Mouse (Mus musculus): ENCODE measurements around the gene Draxin. TPM values are rescaled to one million over a fixed set of nuclear protein-coding genes. Genes with fewer than 3 reads are reported as not detected.

Draxin gene
- total and polyA plus RNA-seq, 3 experiments: 0.08 to 0.17 TPM; not detected in 1

DNA sequence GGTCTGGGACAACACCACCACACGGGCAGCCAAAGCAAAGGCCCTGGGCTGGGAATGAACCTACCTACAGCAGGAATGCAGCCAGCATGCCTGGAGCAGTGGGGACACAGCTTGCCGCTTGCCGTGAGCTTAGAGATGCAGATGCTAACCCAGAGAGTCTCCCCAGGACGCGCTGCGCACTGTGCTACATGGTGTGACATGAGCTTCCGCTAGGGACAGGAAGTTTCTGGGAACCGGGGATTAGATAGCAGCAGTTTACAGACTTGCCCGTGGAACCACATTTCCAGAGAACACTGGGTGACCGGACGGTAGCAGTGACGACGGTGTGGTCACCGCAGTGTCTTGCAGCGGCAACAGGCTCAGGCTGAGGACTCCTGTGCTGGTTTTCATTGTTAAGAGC lies 39.1 kb upstream of the Draxin start:
- TF ChIP-seq HCFC1 (IDR thresholded peaks at IDR 0.05; ENCODE audit: low read depth, low read length) (no peak), POLR2AphosphoS2 (IDR thresholded peaks at IDR 0.05; ENCODE audit: low read length) (no peak), POLR2AphosphoS5 (IDR thresholded peaks at IDR 0.05; ENCODE audit: borderline replicate concordance, low read depth, low read length) (no peak), CHD1 (IDR thresholded peaks at IDR 0.05; ENCODE audit: low read depth, low read length) (no peak), RAD21 (IDR thresholded peaks at IDR 0.05; ENCODE audit: low read depth, low read length) (no peak), KAT2A (conservative IDR thresholded peaks at IDR 0.05; ENCODE audit: low read depth, low read length) (no peak), RCOR1 (IDR thresholded peaks at IDR 0.05; ENCODE audit: low read depth, low read length) (no peak), ZNF384 (IDR thresholded peaks at IDR 0.05; ENCODE audit: low read depth, low read length) (no peak), MYB (IDR thresholded peaks at IDR 0.05; ENCODE audit: low read depth, low read length) (no peak), MEF2A (IDR thresholded peaks at IDR 0.05; ENCODE audit: extremely low read depth, insufficient replicate concordance, low read depth, low read length, poor library complexity, severe bottlenecking) (no peak), BHLHE40 (IDR thresholded peaks at IDR 0.05; ENCODE audit: borderline replicate concordance, low read depth, low read length) (no peak), GABPA (IDR thresholded peaks at IDR 0.05; ENCODE audit: low read depth, low read length) (no peak), JUND (IDR thresholded peaks at IDR 0.05; ENCODE audit: low read depth, low read length) (no peak), SIN3A (IDR thresholded peaks at IDR 0.05; ENCODE audit: low read length) (no peak), NELFE (IDR thresholded peaks at IDR 0.05; ENCODE audit: low read depth, low read length) (no peak), MAFK (IDR thresholded peaks at IDR 0.05; ENCODE audit: borderline replicate concordance, low read depth, low read length) (no peak), E2F4 (IDR thresholded peaks at IDR 0.05; ENCODE audit: borderline replicate concordance, low read depth, low read length) (no peak), MAZ (IDR thresholded peaks at IDR 0.05; ENCODE audit: low read depth, low read length) (no peak)
- H3K79me2 ChIP-seq (ENCODE audit: control insufficient read depth, insufficient read depth, low read length, poor library complexity): no peaks in the 10 kb centered on the region
- no peaks in the 10 kb centered on the region for H3K27me3 ChIP-seq (ENCODE audit: control insufficient read depth in 1 of 2, insufficient read depth in 2 of 2, low read length in 2 of 2)
- H3K9me3 ChIP-seq (replicated peaks; ENCODE audit: insufficient read depth, low read length): no peaks in the 10 kb centered on the region
- no peaks in the 10 kb centered on the region for H3K36me3 ChIP-seq (ENCODE audit: control insufficient read depth in 1 of 2, insufficient read depth in 2 of 2, low read length in 2 of 2)
- no peak for DNase-seq (ENCODE audit: low read depth, low spot score)
- H3K4me3 ChIP-seq (ENCODE audit: control insufficient read depth in 1 of 2, insufficient read depth in 1 of 2, low read depth in 2 of 2, low read length in 2 of 2): no peak overlapping the region
- no peak overlapping the region for H3K27ac ChIP-seq (ENCODE audit: control insufficient read depth, low read depth, low read length)
- H3K9ac ChIP-seq (ENCODE audit: control insufficient read depth, low read depth, low read length, poor library complexity, severe bottlenecking): no peak overlapping the region
- no peaks in the 10 kb centered on the region; a peak in 1 of 4 replicates for H3K4me1 ChIP-seq (ENCODE audit: control insufficient read depth in 1 of 2, insufficient read depth in 2 of 2, low read length in 2 of 2)

DNA sequence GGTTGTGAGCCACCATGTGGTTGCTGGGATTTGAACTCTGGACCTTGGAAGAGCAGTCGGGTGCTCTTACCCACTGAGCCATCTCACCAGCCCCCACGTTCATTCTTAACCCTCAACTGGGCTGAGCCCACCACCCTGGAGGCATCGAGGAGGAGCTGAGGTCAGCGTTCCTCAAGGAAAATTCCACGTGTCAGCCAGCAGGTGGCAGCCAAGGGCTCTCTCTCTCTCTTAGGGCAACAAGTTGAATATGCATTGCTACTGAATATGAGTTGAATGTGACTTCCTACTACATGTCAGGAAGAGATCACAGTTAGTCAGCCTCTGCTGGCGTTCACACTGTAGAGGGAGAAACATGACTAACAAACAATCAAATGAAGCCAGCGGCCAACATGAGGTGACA lies 37.8 kb upstream of the Draxin start:
- Histone ChIP-seq H3K27ac (ENCODE audit: control insufficient read depth, low read depth, low read length) (no peak overlapping the region), H3K4me3 (ENCODE audit: control insufficient read depth in 1 of 2, insufficient read depth in 1 of 2, low read depth in 2 of 2, low read length in 2 of 2) (no peak overlapping the region), H3K4me1 (ENCODE audit: control insufficient read depth in 1 of 2, insufficient read depth in 2 of 2, low read length in 2 of 2) (no peaks in the 10 kb centered on the region; a peak in 2 of 4 replicates), H3K9me3 (replicated peaks; ENCODE audit: insufficient read depth, low read length) (no peaks in the 10 kb centered on the region), H3K9ac (ENCODE audit: control insufficient read depth, low read depth, low read length, poor library complexity, severe bottlenecking) (no peak overlapping the region), H3K79me2 (ENCODE audit: control insufficient read depth, insufficient read depth, low read length, poor library complexity) (no peaks in the 10 kb centered on the region), H3K27me3 (ENCODE audit: control insufficient read depth in 1 of 2, insufficient read depth in 2 of 2, low read length in 2 of 2) (no peaks in the 10 kb centered on the region), H3K36me3 (ENCODE audit: control insufficient read depth in 1 of 2, insufficient read depth in 2 of 2, low read length in 2 of 2) (no peaks in the 10 kb centered on the region)
- TF ChIP-seq ZC3H11A (IDR thresholded peaks at IDR 0.05; ENCODE audit: low read depth, low read length) (peak; percentile 51), POLR2A (IDR thresholded peaks at IDR 0.05; ENCODE audit: control insufficient read depth in 1 of 2, insufficient read depth in 1 of 2, low read depth in 1 of 2, low read length in 2 of 2, poor library complexity in 1 of 2) (no peak), MAX (IDR thresholded peaks at IDR 0.05; ENCODE audit: low read length) (peak; percentile 83), SMC3 (IDR thresholded peaks at IDR 0.05; ENCODE audit: low read depth, low read length) (peak; percentile 75), MAFK (IDR thresholded peaks at IDR 0.05; ENCODE audit: borderline replicate concordance, low read depth, low read length) (peak; percentile 67), SIN3A (IDR thresholded peaks at IDR 0.05; ENCODE audit: low read length) (0 out of 2 replicates have a peak, but pooled peaks have one; percentile 34), ZMIZ1 (IDR thresholded peaks at IDR 0.05; ENCODE audit: low read depth, low read length) (no peak), RAD21 (IDR thresholded peaks at IDR 0.05; ENCODE audit: low read depth, low read length) (peak; percentile 66), EP300 (IDR thresholded peaks at IDR 0.05; ENCODE audit: low read depth in 1 of 2, low read length in 2 of 2) (no peak), MAZ (IDR thresholded peaks at IDR 0.05; ENCODE audit: low read depth, low read length) (no peak), JUND (IDR thresholded peaks at IDR 0.05; ENCODE audit: low read depth, low read length) (0 out of 2 replicates have a peak, but pooled peaks have one; percentile 21), ZNF384 (IDR thresholded peaks at IDR 0.05; ENCODE audit: low read depth, low read length) (0 out of 2 replicates have a peak, but pooled peaks have one; percentile 12), POLR2AphosphoS2 (IDR thresholded peaks at IDR 0.05; ENCODE audit: low read length) (no peak), CHD1 (IDR thresholded peaks at IDR 0.05; ENCODE audit: low read depth, low read length) (no peak), CTCF (IDR thresholded peaks at IDR 0.05 in 2 of 3, conservative IDR thresholded peaks at IDR 0.05 in 1 of 3; ENCODE audit: control insufficient read depth in 1 of 3, insufficient read depth in 1 of 3, low read depth in 2 of 3, low read length in 3 of 3, poor library complexity in 1 of 3, severe bottlenecking in 1 of 3) (peak; percentile 67 to 79 (median 74); a peak in 5 of 6 replicates), TAL1 (IDR thresholded peaks at IDR 0.05; ENCODE audit: low read length) (no peak), MYC (IDR thresholded peaks at IDR 0.05; ENCODE audit: low read depth, low read length) (0 out of 2 replicates have a peak, but pooled peaks have one; percentile 63)
- peak; percentile 78 for DNase-seq (ENCODE audit: low read depth, low spot score)
